Mouse (Mus musculus): Measurements from ENCODE around the gene Ttc33. TPM values are rescaled to one million over a fixed set of nuclear protein-coding genes. Genes with fewer than 3 reads are reported as not detected.

Ttc33 gene
- total RNA-seq, 4 experiments from 2014 or later, result 63.1 to 73.6 (median 71.3) TPM

GRCm38 (mm10) chr15:5241304-5242201, 56.2 kb downstream of the Ttc33 start:
- DNase-seq (ENCODE audit: low spot score in 2 of 2), result no peak

DNA sequence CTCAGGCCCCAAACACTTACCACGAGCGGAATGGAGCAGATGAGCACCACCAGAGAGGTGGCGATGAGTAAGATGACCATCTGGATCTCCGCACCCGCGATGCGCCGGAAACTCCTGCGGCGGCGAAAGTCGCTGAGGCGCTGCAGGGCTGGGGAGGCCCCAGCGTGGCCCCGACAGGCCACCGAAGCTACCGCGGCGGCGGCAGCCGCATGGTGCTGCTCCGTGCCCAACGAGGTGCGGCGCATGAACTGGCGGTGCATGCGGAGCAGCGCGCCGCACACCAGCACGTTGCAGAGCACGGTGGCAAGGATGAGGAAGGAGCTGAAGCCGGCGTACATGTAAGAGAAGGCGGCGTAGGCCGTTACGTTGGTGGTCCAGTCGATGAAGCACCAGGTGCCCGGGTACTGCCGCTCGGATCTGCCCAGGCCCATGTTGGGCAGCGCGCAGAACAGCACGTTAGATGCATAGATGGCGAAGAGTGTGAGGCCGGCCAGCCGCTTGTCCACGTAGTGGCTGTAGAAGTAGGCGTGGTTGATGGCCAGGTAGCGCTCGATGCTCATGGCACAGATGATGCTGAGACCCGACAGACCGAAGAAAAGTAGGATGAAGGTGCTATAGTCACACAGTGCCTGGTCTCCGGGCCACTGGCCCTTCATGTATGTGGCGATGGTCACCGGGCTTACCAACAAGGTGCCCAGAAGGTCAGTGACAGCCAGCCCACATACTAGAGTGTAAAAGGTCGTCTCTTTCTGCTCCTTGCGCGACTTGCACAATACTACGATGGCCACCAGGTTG, 57.1 kb downstream of the Ttc33 start:
- no peak for DNase-seq (ENCODE audit: low spot score in 2 of 2)

GRCm38 (mm10) chr15:5243036-5243958, 58.0 kb downstream of the Ttc33 start:
- no peak for DNase-seq (ENCODE audit: low spot score in 2 of 2)

GRCm38 (mm10) chr15:5243959-5244905, 58.9 kb downstream of the Ttc33 start, which contains the start of gene Ptger4:
TSS of gene Ptger4 (minus strand) at chr15:5244187.
- DNase-seq (ENCODE audit: low spot score in 2 of 2), result peak; percentile 87 to 89

DNA sequence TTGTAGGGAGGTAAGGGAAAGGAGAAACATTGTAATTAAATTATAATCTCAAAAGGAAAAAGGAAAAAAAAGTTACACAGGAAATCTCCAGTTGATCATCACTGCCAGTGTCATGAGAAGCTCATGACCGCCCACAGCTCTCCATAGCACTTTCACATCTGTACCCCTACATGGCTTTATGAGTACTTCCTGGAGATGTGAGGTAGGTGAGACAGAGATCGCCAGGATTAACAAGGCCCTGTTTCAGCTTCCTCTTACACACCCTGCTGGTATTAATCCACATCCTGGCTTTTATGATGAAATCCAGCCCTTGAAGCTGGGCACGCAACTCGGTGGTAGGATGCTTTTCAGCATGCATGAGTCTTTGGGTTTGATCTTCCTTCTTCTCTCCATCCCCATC, 64.9 kb downstream of the Ttc33 start:
- DNase-seq (ENCODE audit: low spot score in 2 of 2), result no peak

DNA sequence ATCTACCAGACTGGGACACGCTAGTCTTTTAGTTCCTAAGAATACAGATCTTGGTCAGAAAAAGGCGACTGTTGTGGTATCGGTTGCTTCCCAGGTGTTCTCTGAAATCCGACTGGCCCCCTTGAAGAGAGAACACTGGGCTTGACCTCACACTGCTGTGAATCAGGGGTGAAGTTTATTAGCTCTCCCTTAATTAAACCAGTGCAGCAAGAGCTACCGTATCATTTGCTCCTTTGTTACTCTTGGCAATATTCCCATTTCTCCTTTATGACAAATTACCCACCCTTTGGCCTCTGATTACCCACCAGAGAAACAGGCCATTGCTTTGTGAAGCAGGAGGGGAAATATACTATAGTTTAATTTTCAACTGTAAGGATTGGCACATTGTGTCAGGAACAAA, 74.9 kb downstream of the Ttc33 start:
- no peak for DNase-seq (ENCODE audit: low spot score in 2 of 2)

- no peak for DNase-seq (ENCODE audit: low spot score in 2 of 2)
Measured at GRCm38 (mm10) chr15:5261004-5261403, 75.7 kb downstream of the Ttc33 start.

- no peak for DNase-seq (ENCODE audit: low spot score in 2 of 2)
Measured at GRCm38 (mm10) chr15:5262095-5262667, 76.9 kb downstream of the Ttc33 start.

DNA sequence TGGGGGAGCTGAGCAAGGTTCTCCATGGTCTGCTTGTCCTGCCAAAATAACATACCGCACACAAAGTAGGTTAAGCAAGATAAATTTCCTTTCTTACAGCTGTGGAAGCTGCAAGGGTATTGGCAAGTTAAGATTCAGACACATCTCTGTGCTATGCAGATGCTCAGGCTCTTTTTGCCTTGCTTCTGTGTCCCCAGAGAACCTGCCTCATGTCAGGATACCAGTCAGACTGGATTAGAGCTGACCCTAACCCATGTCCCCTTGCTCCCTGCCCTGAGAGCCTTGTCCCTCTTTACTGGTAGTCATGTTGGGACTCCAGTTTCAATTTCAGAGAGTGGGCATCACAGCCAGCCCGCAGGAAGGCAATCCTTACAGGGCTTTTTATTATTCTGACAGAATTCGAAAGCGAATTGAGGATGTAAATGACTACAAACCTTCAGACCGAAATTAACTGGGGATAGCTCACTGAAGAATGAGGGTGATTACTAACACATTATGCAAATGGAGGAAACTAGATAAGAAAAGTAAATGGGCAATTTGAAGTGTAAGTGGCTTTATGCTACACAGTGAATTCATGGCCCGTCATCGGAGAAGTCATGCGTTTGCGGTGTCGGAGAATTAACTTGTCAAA, 77.7 kb downstream of the Ttc33 start:
- DNase-seq (ENCODE audit: low spot score in 2 of 2), result no peak

- DNase-seq (ENCODE audit: low spot score in 2 of 2), result no peak
Measured at GRCm38 (mm10) chr15:5266095-5266494, 80.8 kb downstream of the Ttc33 start.

Other genes starting within 250 kb of the Ttc33 start
- 1 to 10 TPM in 2 of 4 experiments, under 1 TPM in 2; 0.29 to 4.9 (median 1.4) TPM for gene C7, start 121.8 kb upstream of the Ttc33 start, total RNA-seq (2022)
- 1 to 10 TPM; 1.9 to 3.3 (median 2.4) TPM for gene Card6, start 77.0 kb upstream of the Ttc33 start, total RNA-seq (2022)
- gene Rpl37, start 68.9 kb upstream of the Ttc33 start, total RNA-seq (2022), result 100 to 1,000 TPM; 169 to 214 (median 203) TPM
- 10 to 100 TPM in 1 of 4 experiments, 1 to 10 TPM in 3; 9.1 to 11.9 (median 9.6) TPM for gene Prkaa1, start 41.7 kb upstream of the Ttc33 start, total RNA-seq (2022)
- 1 to 10 TPM in 3 of 4 experiments, under 1 TPM in 1; 0.63 to 1.2 (median 1.1) TPM for gene Ptger4, start 58.7 kb downstream of the Ttc33 start, total RNA-seq (2022)

All from gastrocnemius, adult 8-10 months (tissue).